Mouse (Mus musculus) urinary bladder, postnatal 0 days (tissue): ENCODE results near the gene Golga5. TPM values are rescaled to one million over a fixed set of nuclear protein-coding genes. Genes with fewer than 3 reads are reported as not detected.

Experiments used
- polyA plus RNA-seq: library from polyadenylated mRNA; unstranded; fragments of >200 nt; fragmentation: Nextera tagmentation; extraction: Ambion mirVana; gene quantifications from 2 replicates; pipeline ENCODE4 v1.2.1, GENCODE M21; 2015

Gene Golga5
- 26.3 and 31.8 TPM in 2 replicates for polyA plus RNA-seq

DNA sequence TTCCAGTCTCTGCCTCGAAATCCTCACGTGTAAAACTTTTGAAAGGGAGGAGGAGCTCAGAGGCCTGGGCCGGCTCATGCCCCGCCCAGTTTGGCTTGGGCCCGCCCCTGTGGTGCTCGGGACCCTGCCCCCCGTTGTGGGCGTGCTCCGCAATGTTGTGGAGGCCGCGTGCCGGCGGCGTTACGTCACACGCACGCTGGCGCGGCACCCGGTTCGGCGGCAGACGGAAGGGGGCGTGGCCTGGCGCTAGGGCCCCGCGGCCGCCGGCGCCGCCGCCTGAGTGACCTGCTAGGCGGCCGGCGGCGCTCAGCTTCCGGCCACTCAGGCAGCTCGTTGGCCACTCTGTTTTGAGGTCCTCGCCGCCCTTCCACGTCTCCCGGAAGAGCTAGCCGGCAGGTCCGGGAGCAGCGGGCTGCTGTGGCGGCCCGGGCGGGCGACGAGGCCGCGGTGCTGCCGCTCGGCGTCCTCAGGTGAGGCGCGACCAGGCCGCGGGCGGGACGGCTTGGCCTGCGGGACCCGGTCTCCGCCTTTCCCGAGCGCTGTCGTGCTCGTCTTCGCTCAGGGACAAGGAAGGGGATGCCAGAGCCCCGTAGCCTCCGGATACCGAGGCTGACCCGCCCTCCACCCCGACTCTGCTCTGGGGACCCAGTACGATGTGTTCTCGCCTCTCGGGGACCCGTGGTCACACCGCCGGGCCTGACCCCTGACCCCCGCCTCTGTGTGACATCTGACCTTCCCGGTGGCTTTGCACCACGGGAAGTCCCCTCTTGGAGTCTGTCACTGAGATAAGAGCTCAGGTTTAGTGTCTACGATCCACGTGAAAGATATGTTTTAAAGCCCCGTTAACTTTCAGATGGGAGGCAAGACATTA lies at the start of gene Golga5:
Golga5 (plus strand) TSS at position 242 of the 871 bp plus-strand sequence.

DNA sequence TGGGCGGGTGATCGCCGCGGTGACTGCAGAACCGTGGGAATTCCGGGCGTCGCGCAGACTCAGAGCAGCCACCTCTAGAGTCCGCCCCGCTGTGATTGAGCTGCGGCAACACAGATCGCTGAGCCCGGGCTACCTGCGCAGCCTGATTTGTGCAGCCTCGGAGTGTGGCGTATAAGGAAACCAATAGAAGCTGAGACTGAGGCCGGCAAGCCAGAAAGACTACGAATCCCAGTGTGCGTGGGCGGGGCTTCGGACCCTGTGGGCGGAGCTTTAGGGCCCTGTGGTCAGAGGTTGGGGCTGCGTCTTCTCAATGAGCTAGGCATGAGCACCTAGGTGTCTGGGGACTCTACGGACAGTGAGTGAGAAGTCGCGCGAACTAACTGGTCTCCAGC lies 29.3 kb upstream of the Golga5 start, which contains the start of gene Lgmn:
Lgmn (minus strand) TSS at position 182 of the 392 bp plus-strand sequence.

Other genes starting within 250 kb of the Golga5 start
- gene Rin3, start 186.1 kb upstream of the Golga5 start, polyA plus RNA-seq, result 8.4 and 9.3 TPM in 2 replicates
- 98.0 and 121 TPM in 2 replicates for gene Lgmn, start 29.3 kb upstream of the Golga5 start, polyA plus RNA-seq
- 0.37 and 0.49 TPM in 2 replicates for gene Chga, start 85.8 kb downstream of the Golga5 start, polyA plus RNA-seq
- gene Itpk1, start 235.8 kb downstream of the Golga5 start, polyA plus RNA-seq, result 34.4 and 37.1 TPM in 2 replicates